Mouse (Mus musculus) liver, embryonic 13.5 days (tissue): ENCODE measurements around the gene Cxcl1. TPM values are rescaled to one million over a fixed set of nuclear protein-coding genes. Genes with fewer than 3 reads are reported as not detected.

ENCODE experiments used
- ATAC-seq: fragments of 200-750 bp; cut with Nextera tagmentation; 2 replicates; pipeline ENCODE4 v1.8.0; 2017; ENCODE audit warnings: low read depth, mild to moderate bottlenecking, moderate number of reproducible peaks, moderate library complexity
- DNase-seq: peaks from one replicate; pipeline ENCODE4 v3.0.0; 2022
- H3K27ac ChIP-seq: fragments of 300-500 bp; sonication (generic); 2 replicates; pipeline ENCODE4 v1.5.1; 2015; ENCODE audit warnings: moderate library complexity, mild to moderate bottlenecking, inconsistent platforms
- H3K27me3 ChIP-seq: fragments of 300-500 bp; sonication (generic); 2 replicates; pipeline ENCODE4 v1.6.1; 2015; ENCODE audit warnings: mild to moderate bottlenecking, inconsistent platforms
- H3K36me3 ChIP-seq: fragments of 300-500 bp; sonication (generic); 2 replicates; pipeline ENCODE4 v1.6.1; 2015; ENCODE audit warnings: mild to moderate bottlenecking, inconsistent platforms
- H3K4me1 ChIP-seq: fragments of 300-500 bp; sonication (generic); replicated peaks from 2 replicates; pipeline ENCODE4 v1.6.1; 2015; ENCODE audit warnings: inconsistent platforms
- H3K4me2 ChIP-seq: fragments of 300-500 bp; sonication (generic); 2 replicates; pipeline ENCODE4 v1.6.1; 2015; ENCODE audit warnings: inconsistent platforms, mild to moderate bottlenecking, moderate library complexity
- H3K4me3 ChIP-seq: fragments of 300-500 bp; sonication (generic); replicated peaks from 2 replicates; pipeline ENCODE4 v1.5.1; 2015; ENCODE audit warnings: mild to moderate bottlenecking, inconsistent platforms
- H3K9ac ChIP-seq: fragments of 300-500 bp; sonication (generic); 2 replicates; pipeline ENCODE4 v1.6.1; 2015; ENCODE audit warnings: mild to moderate bottlenecking, inconsistent platforms
- H3K9me3 ChIP-seq: fragments of 300-500 bp; sonication (generic); replicated peaks from 2 replicates; pipeline ENCODE4 v1.6.1; 2016; ENCODE audit warnings: inconsistent platforms
- WGBS: fragments of 180-500 bp; shearing (Covaris S2); methylation state at CpG from one replicate; pipeline ENCODE4 v1.1.7; 2015; ENCODE audit not compliant: insufficient replicate concordance; 5-methylcytosine and 5-hydroxymethylcytosine counted together
- polyA plus RNA-seq: library from polyadenylated mRNA; unstranded; fragments of >200 nt; fragmentation: Nextera tagmentation; extraction: Ambion mirVana; gene quantifications from 2 replicates; pipeline ENCODE4 v1.2.1, GENCODE M21; 2015

The Cxcl1 gene
- polyA plus RNA-seq, 1 experiment from 2014 or later: 1.5 TPM

GRCm38 (mm10) chr5:90872377-90872776, 18.7 kb upstream of the Cxcl1 start:
- Histone ChIP-seq H3K27me3 (no peaks in the 10 kb centered on the region), H3K4me1 (no peaks in the 10 kb centered on the region), H3K4me3 (no peak overlapping the region), H3K9me3 (no peaks in the 10 kb centered on the region), H3K4me2 (no peak overlapping the region), H3K36me3 (no peaks in the 10 kb centered on the region), H3K9ac (no peak overlapping the region), H3K27ac (no peak overlapping the region)
- ATAC-seq: peak; percentile 70
- WGBS: 53% methylated on average over 7 of the region's 7 CpGs
- DNase-seq: no peak

DNA sequence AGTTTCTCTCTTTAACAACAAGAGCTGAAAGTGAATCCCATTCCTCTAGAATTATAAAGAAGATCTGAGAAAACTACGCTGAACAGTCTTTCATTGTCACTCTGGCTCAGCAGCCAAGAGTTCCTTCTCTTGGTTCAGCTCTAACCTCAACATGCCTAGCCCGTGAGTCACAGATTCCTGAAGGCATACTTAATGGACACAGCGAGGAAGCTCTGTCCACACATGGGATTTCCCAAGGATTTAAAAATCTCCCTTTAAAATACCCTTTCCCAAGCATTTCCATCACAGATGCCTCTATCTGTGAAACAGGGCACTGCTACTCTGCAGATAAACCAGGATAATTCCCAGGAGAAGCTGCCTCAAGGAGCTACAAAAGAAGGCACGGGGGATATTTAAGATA, 15.0 kb upstream of the Cxcl1 start:
- Histone ChIP-seq H3K4me1 (no peaks in the 10 kb centered on the region), H3K4me3 (no peak overlapping the region), H3K27me3 (no peaks in the 10 kb centered on the region), H3K4me2 (no peak overlapping the region), H3K36me3 (no peaks in the 10 kb centered on the region), H3K9me3 (no peaks in the 10 kb centered on the region), H3K9ac (no peak overlapping the region), H3K27ac (no peak overlapping the region)
- 53% methylated on average over 4 of the region's 4 CpGs for WGBS
- DNase-seq (no peak), ATAC-seq (no peak)

DNA sequence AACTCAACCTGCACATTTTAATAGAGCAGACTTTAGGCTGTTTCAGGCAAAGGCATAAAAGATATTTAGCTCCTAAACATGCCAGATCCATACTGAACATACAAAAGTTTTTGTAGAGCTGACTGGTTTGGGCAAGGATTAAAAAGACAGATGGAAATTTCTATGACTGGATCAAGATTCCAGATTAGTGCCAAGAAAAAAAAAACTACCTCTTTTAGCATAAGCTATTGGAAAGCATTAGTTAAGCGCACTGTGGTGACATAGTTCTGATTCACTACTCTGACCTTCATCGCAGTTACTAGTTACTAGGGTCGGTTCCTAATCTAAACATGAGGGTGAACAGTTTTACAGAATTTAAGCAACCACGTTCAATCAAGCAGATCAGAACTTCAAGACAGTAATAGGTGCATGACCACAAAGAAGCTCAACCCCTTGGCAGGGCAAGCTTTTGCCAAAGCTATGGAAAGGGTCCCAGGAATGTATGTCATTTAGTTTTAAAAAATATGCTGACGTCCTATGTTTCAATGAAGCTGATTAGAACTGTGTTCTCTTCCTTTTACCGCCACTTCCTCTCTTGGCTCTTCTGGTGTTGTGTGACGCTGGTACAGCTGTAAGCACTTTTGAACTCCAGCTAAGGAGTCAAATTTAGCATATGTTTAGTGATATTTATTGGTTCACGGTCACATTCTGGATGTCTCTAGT, 14.4 kb upstream of the Cxcl1 start:
- no peak overlapping the region for H3K27ac ChIP-seq

GRCm38 (mm10) chr5:90877173-90877512, 13.9 kb upstream of the Cxcl1 start:
- Histone ChIP-seq H3K27ac (no peak overlapping the region), H3K9me3 (no peaks in the 10 kb centered on the region), H3K9ac (no peak overlapping the region), H3K36me3 (no peaks in the 10 kb centered on the region), H3K27me3 (no peaks in the 10 kb centered on the region), H3K4me3 (no peak overlapping the region), H3K4me1 (no peaks in the 10 kb centered on the region), H3K4me2 (no peak overlapping the region)
- ATAC-seq: no peak
- no peak for DNase-seq

More for the DNA sequence above, 14.4 kb upstream of the Cxcl1 start:
- H3K9me3 ChIP-seq: no peaks in the 10 kb centered on the region
- no peak overlapping the region for H3K4me2 ChIP-seq
- no peaks in the 10 kb centered on the region for H3K4me1 ChIP-seq
- H3K27me3 ChIP-seq: no peaks in the 10 kb centered on the region
- no peak overlapping the region for H3K4me3 ChIP-seq
- ATAC-seq (no peak), DNase-seq (no peak)
- 47% methylated on average over 8 of the region's 8 CpGs for WGBS
- no peaks in the 10 kb centered on the region for H3K36me3 ChIP-seq
- no peak overlapping the region for H3K9ac ChIP-seq

DNA sequence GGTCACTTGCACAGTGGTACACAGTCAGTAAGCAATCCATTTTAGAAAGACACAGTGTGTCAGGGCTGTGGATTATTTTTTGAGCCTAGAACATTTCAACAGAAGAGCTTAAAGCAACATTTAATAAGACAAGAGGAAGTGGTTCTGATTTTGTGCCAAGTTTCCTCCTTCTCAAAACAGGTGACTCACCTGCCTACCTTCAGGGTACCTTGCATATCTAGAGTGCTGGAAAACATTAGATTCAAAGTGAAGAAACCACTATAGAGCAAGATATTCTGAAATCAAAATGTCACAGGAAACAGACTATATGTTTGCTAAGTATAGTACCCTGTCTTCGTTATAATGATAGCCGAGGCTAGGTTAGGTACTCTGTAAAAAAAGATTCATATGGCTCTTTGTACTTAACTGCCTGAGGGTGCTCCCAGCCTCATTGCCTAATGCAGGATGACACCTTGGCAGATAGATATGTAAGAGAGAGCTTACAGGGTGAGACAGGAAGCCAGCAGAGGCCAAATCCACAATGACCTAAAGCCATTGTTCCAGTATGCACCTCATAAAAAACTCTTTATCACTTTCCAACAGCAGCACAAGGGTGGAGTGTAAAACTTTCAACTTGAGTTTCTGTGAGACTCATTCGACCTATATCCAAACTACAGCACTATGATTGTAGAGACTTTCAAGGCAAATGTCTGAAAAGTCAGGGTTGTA, 11.6 kb upstream of the Cxcl1 start:
- H3K4me3 ChIP-seq: no peak overlapping the region
- no peak for DNase-seq
- H3K27me3 ChIP-seq: no peaks in the 10 kb centered on the region
- H3K9ac ChIP-seq: no peak overlapping the region
- H3K9me3 ChIP-seq: no peaks in the 10 kb centered on the region
- 46% methylated on average over 3 of the region's 3 CpGs for whole genome bisulfite sequencing
- H3K4me1 ChIP-seq: no peaks in the 10 kb centered on the region
- no peak for ATAC-seq
- no peak overlapping the region for H3K4me2 ChIP-seq
- H3K36me3 ChIP-seq: no peaks in the 10 kb centered on the region
- H3K27ac ChIP-seq: no peak overlapping the region

DNA sequence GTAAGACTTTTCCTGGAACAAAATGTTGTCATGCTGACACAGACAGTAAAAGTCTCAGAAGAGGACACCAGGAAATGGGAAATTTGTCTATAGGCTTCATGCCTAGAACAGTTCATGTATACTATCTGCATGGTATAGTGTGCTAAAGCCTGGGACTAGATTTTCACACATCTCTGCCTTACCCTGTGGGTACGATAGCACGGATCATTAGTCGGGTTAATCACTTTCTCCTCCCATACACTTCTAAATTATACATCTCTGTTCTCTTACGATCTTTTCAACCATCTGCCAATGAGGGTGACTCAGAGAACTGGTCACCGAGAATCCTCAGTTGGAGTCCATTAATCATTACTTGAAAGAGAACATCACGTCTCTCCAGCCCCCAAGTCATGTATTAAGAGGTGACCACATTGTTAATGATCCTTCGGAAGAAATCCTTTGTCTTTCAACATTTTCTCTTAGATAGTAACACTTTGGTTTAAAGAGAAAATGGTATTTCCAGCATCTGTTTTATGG, 10.6 kb upstream of the Cxcl1 start:
- no peak for ATAC-seq
- WGBS: 75% methylated on average over 7 of the region's 7 CpGs

DNA sequence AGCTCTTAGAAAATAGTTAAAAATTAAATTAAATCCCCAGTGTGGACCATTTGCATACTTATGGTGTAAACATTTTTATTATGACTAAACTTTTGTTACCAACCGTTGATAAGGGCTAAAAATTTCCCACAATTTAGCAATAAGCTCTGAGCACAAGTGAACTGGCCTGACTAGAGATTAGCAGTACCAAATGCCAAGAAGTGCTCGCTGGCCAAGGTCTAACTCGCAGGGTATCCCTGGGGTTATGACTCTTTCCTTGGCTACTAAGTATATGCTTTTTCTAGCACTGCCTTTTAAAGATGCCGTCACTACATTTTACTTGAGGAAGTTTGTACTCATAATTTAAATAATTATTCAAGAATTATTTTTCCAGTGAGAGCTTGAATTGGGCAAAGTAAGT, 10.0 kb upstream of the Cxcl1 start:
- Histone ChIP-seq H3K9ac (no peak overlapping the region), H3K36me3 (no peaks in the 10 kb centered on the region), H3K4me2 (no peak overlapping the region), H3K9me3 (no peaks in the 10 kb centered on the region), H3K4me1 (peaks cover 5% of the 10 kb centered on the region; the same call in 1 of the 2 replicates), H3K4me3 (no peak overlapping the region), H3K27me3 (no peaks in the 10 kb centered on the region), H3K27ac (no peak overlapping the region)
- ATAC-seq (no peak), DNase-seq (no peak)
- WGBS: 57% methylated on average over 4 of the region's 4 CpGs

More for the DNA sequence above, 10.6 kb upstream of the Cxcl1 start:
- Histone ChIP-seq H3K9ac (no peak overlapping the region), H3K9me3 (no peaks in the 10 kb centered on the region), H3K27ac (no peak overlapping the region), H3K4me1 (peaks cover 5% of the 10 kb centered on the region; the same call in 1 of the 2 replicates), H3K4me2 (no peak overlapping the region), H3K27me3 (no peaks in the 10 kb centered on the region), H3K4me3 (no peak overlapping the region), H3K36me3 (no peaks in the 10 kb centered on the region)
- no peak for DNase-seq

DNA sequence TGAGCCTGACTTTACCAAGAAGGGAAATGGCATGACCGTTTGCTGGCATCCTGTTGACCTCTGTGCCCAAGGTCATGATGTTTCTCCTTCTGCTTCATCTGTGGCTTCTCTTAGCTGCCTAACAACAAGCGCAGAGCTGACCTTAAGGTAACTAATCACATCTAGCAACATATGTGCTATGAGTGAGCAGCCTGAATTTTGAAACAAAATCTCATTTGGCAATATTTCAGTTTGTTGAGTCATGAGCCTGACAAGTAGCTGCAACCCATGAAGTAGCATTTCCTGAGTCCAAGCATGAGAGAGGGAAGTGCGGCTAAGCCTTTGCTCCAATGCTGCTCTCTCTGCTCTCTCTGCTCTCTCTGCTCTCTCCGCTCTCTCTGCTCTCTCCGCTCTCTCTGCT, 9.4 kb upstream of the Cxcl1 start:
- Histone ChIP-seq H3K27me3 (no peaks in the 10 kb centered on the region), H3K9me3 (no peaks in the 10 kb centered on the region), H3K4me3 (no peak overlapping the region), H3K9ac (no peak overlapping the region), H3K36me3 (no peaks in the 10 kb centered on the region), H3K4me2 (no peak overlapping the region), H3K4me1 (peaks cover 5% of the 10 kb centered on the region; the same call in 1 of the 2 replicates), H3K27ac (no peak overlapping the region)
- ATAC-seq (no peak), DNase-seq (no peak)
- WGBS: 79% methylated on average over 5 of the region's 5 CpGs

GRCm38 (mm10) chr5:90882146-90882545, 8.9 kb upstream of the Cxcl1 start:
- ATAC-seq (no peak), DNase-seq (no peak)
- Histone ChIP-seq H3K36me3 (no peaks in the 10 kb centered on the region), H3K9me3 (no peaks in the 10 kb centered on the region), H3K9ac (no peak overlapping the region), H3K27ac (no peak overlapping the region), H3K27me3 (no peaks in the 10 kb centered on the region), H3K4me3 (no peak overlapping the region), H3K4me1 (peaks cover 5% of the 10 kb centered on the region; the same call in 1 of the 2 replicates), H3K4me2 (no peak overlapping the region)
- WGBS: 69% methylated on average over 5 of the region's 5 CpGs

DNA sequence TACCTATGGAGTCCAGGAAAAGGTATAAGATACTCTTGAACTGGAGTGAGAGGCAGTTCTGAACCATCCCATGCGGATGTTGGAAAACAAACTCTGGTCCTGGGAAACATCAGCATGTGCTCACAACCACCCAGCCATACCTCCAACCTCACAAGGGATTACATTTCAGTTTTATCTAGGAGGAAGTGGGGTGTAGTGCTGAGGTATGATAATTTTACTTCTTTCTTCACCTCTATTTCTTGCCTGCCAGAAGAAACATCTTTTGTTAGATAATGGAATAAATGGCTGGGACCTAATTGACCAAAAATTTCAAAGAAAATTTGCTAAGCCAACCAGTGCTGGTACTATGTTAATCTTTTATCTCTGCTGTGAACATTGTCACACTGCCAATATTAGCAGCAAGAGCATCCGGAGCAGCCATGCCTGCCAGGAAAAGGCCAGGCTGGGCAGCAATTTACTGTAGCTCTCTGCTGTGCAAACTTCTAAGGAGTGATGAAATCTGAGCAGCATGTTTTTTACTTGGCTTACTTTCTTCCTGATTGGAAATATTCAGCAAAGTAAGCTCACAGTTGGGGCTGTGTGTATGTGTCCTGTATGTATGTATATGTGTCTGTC, 6.3 kb upstream of the Cxcl1 start:
- DNase-seq: no peak
- no peak overlapping the region for H3K9ac ChIP-seq
- no peak for ATAC-seq
- 46% methylated on average over 2 of the region's 2 CpGs for WGBS
- H3K9me3 ChIP-seq: no peaks in the 10 kb centered on the region
- peaks cover 5% of the 10 kb centered on the region; the same call in 1 of the 2 replicates for H3K4me1 ChIP-seq
- no peak overlapping the region for H3K4me2 ChIP-seq
- H3K4me3 ChIP-seq: no peak overlapping the region
- no peaks in the 10 kb centered on the region for H3K36me3 ChIP-seq
- H3K27ac ChIP-seq: no peak overlapping the region
- H3K27me3 ChIP-seq: no peaks in the 10 kb centered on the region

DNA sequence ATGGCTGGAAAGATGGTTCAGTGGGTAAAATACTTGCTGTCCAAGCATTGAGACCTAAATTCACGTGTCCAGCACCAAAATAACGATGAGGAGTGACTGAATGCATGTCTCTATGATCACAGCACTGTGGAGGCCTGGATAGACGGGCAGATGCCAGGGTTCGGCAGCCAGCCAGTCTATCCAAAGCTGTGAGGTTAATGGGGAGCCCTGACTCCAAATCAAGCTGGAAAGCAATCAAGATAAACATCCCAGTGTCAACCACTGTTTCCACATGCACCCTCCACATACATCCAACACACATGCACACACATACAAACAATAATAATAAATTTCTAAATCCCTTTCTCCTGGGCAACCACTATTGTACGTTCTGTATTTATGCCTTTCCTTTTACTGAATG, 2.4 kb upstream of the Cxcl1 start:
- DNase-seq (no peak), ATAC-seq (no peak)
- peaks cover 5% of the 10 kb centered on the region; the same call in 1 of the 2 replicates for H3K4me1 ChIP-seq
- H3K4me3 ChIP-seq: no peak overlapping the region
- 56% methylated on average over 5 of the region's 5 CpGs for WGBS
- no peaks in the 10 kb centered on the region for H3K9me3 ChIP-seq
- H3K27me3 ChIP-seq: peaks cover 13% of the 10 kb centered on the region
- no peak overlapping the region for H3K4me2 ChIP-seq
- no peaks in the 10 kb centered on the region for H3K36me3 ChIP-seq
- H3K27ac ChIP-seq: no peak overlapping the region
- H3K9ac ChIP-seq: no peak overlapping the region
